Mouse (Mus musculus) 3134 (cell line): Measurements from ENCODE around the gene Slc5a10.

Source experiments
- DNase-seq: peaks from one replicate; pipeline ENCODE4 v3.0.0-alpha.2; 2011; ENCODE audit warnings: low spot score; ENCODE audit not compliant: insufficient read length; ENCODE audit errors: extremely low read depth

Slc5a10 gene

DNA sequence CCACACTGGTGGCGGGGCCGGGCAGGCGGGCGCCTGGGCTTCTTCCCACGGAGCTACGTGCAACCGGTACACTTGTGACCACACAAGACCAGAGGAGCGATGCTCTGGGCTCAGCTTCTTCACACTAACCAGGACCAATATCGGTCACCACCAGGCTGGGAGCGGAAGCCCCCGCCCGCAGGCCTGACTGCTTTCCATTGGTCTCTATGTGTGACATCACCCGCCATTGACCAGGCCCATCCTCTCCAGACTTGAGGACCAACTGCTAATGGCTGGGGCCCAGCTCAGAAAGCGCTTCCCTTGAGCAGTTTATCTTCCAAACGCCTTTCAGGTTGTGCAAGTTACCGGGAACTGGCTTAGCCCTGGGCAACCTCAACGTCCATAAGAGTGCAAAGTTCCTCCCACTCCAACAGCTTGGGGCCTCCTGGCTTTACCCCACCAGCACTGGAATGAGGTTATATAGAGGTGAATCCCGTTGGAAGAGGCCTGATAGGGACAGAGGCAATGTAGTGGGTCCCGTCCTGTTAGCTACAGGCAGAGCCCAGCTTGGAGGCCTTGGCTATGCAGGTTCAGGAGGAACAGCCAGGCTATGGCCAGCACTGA, 48.7 kb downstream of the Slc5a10 start:
- DNase-seq = no peak

GRCm38 (mm10) chr11:61669492-61670490, 50.8 kb downstream of the Slc5a10 start:
- DNase-seq = no peak

DNA sequence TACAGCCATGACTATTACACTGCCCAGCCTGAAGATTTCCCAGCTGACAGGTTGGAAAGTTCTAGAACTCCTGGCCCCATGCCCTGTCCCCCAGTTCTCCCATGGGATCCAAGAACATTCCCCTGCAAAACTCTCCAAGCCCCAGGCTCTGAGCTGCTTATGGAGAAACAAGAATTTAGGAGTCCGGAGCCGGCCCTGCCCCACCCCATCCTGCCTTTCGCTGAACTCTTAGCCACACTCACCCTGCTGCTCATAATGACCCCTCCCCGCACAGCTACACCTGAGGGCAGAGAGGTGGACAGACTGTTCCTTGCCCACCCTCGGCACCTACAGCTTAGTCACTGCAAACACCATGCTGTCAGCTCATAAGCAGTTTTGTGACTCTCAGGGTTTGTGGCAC, 52.8 kb downstream of the Slc5a10 start:
- DNase-seq = no peak

DNA sequence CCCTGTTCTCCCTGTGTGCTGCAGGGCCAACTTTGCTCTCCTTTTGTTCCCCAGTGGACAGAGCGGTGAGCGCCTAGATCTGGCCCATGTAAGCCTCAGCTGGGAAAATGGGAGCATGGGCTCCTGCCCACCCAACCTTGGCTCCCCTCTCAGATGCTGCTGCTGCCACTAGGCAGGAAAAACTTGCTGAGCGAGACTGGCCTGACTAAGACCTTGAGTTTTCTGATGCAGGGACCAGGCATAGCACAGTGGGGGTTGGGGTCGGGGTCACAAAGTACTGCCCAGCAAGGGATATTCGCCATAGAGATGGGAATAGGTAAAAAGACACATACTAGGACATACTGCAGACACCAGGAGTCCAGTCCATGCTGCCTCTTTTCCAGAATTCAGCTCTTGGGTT, 53.4 kb downstream of the Slc5a10 start:
- DNase-seq = no peak

DNA sequence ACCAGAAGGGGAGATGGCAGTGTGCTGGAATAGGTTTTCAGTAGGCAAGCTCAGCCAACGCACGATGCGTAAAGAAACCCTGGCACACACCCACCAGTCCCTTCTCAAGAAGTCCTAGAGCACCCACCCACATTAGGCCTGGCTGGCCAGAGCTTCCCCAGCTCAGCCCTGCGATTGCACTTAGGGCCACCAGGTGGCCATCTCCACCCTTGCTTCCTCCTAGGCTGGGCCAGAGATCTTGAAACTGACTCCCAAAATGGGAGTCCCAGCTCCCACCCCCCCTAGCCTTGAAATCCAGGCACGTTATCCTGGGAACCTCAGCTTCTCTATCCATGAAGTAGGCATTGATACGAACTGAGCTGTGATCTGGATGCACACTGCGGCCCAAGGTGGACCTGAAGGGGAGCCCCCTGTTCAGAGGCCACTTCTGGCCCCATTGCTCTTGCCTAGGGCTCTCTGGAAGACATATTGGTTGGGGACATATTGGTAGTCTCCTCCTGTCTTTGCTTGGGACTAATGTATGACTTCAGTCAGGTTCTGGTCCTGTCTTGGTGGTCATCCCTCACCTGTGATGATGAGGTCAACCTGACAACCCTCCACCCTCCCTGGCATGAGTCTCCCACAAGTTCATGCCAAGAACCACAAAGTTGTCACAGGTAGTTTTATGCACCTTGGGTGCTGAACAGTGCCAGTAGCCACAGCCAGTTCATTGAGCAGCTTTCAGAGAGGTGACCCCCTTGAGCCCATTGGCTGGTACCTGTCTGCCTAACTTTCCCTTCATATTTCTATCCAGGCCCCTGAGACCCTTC, 54.4 kb downstream of the Slc5a10 start:
- DNase-seq = no peak

DNA sequence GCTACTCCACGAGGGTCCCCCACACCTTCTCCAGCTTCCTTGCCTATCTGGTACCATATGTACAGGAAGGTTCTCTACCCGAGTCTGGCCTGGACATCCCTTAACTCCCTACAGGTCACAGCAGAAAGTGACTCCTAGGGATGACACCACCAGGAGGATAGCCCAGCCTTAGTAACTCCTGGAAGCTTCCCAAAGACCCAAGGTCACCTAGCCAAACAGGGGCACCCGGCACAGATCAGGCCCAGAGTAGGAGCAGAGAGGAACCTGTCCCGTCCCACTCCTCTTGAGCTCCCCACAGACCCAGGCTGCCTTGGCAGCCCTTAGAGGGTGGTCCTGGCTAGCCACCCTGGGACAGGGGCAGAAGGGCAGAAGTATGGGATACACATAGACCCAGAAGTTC, 55.2 kb downstream of the Slc5a10 start:
- no peak for DNase-seq

DNA sequence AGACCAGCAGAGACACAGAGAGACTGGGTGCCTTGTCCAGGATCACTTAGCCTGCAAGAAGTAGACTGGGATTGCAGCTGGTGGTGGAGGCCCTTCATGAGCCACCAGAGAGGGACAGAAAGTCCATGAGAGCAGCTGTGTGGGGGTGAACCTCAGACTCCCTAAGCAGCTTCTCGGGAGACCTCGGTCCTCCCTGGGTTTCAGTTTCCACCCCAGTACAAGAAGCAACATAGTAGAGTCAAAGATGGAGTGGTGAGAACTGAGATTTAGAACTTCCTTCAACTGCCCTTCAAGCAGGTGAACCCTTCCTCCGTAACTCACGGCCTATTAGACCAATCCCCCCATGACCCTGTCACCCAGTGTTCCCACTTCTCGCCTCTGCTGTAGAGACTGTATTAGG, 58.4 kb downstream of the Slc5a10 start:
- no peak for DNase-seq

- no peak for DNase-seq
These were observed 59.7 kb downstream of the Slc5a10 start for GRCm38 (mm10) chr11:61660806-61661392.

DNA sequence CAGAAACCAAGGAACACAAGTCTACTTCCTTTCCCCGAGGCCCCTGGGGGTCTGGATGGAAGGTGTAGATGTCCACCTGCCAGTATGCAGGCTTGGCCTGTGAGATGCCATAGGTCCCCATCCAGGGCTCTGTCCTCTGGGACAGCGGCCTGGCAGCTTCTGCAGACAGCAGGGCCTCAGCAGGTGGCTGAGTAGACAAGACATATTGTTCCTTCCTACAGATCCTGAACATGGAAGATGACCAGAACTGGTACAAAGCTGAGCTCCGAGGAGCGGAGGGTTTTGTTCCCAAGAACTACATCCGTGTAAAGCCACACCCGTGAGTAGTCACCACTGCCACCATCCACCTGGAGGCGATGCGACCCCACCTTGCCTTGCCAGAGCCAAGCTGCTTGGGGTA, 60.6 kb downstream of the Slc5a10 start:
- DNase-seq = no peak

DNA sequence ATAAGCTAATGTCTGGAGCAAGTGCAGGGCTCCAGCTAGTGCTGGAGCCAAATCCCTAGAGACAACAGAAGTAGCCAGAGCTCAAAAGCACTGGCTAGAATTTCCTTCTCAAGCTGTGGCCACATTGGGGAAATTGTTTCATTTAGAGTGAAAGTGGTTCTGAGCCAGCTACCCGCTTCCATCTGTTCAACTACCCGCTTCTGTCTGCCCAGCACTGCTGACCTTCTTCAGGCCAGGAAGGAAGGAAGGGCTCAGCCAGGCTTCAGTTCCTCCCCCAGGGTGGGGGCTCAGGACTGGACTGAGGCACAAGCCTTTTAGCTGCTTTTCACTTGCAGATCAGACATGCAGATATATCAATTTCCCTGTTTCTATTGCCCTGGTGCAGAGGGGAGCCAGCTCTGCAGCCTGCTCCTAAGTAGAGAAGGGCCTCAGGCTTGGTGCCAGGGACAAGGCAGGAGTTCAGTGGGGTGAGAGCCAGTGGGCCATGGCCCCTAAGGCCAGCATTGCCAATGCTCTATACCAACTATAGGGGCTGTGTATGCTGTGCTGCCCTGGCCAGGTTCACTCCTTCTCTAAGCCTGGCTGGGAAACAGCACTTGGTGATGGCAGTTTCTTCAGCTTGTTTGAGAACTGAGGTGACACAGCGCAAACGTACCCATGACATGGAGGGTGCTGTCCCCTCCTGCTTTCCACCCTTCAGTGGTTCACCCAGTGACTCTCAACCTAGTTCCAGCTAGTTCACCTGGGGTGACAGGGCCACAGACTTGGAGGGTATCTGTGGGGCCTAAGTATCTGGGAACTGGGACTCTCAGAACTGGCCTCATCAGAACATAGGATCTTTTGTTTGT, 61.4 kb downstream of the Slc5a10 start:
- no peak for DNase-seq

DNA sequence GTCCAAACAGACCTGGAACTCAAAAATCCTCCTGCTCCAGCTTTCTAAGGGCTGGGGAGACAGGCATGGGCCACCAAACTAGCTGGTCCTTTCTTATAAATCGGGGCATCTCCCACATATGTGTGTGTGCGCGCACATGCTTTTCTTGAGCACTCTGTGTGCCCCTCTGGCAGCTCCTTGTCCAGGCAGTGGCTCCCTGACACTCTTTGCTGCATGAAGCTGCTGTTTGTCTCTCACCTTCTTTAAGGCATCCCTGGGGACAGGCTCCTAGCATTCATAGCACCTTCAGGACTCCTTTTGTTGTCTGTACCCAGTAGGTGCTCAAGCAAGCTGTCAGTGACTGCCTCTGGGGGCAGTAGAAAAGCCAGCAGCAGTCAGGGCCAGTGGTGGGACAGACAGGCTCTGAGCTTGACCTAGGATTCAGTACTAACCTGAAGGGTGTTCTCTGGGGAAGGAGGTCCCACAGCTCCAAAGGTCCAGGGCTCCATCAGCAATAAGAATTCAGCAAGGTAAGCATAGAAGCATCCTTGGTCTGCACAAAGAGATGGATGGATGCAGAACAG, 62.2 kb downstream of the Slc5a10 start:
- DNase-seq = no peak

- DNase-seq = no peak
These were observed 63.2 kb downstream of the Slc5a10 start for GRCm38 (mm10) chr11:61657432-61657831.

- DNase-seq = no peak
These were observed 64.3 kb downstream of the Slc5a10 start for GRCm38 (mm10) chr11:61656148-61656850.

DNA sequence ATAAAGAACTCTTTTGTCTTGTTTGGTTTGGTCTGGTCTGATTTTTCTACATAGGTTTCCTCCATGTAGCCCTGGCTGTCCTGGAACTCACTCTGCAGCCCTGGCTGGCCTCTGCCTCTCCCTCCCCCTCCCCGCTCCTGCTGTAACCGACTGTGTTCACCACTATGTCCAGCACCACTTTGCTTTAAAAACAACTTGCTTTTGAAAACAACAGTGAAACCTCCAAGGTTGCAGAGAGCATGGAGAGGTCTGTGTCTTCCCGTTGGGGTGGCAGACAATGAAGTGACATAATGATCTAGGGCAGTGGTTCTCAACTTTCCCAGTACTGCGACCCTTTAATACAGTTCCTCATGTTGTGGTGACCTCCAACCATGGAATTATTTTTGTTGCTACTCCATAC, 65.0 kb downstream of the Slc5a10 start:
- no peak for DNase-seq

DNA sequence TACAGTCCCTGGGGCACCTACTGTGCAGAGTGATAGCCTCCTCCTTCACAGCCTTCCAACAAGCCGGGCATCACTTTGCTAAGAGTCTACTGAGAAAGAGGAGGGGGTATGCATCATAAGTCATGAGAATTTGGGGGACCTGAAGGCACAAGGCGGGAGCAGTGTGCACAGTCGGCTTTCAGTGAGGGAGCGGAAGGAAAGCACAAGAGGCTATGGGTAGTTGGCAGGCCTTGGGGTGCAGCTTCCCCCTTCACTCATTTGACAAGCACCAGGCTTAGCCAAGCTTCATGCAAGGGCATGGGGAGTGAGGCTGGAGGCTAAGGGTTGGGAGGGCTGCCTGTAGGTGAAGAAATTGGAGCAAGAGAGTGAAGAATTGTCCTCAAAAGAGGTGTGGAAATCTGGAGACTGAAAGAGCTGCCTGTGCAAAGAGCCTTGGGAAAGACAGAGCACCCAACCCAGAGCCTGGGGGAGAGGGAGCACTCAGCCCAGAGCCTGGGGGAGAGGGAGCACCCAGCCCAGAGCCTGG, 65.8 kb downstream of the Slc5a10 start:
- no peak for DNase-seq

GRCm38 (mm10) chr11:61653568-61653967, 67.1 kb downstream of the Slc5a10 start:
- no peak for DNase-seq

DNA sequence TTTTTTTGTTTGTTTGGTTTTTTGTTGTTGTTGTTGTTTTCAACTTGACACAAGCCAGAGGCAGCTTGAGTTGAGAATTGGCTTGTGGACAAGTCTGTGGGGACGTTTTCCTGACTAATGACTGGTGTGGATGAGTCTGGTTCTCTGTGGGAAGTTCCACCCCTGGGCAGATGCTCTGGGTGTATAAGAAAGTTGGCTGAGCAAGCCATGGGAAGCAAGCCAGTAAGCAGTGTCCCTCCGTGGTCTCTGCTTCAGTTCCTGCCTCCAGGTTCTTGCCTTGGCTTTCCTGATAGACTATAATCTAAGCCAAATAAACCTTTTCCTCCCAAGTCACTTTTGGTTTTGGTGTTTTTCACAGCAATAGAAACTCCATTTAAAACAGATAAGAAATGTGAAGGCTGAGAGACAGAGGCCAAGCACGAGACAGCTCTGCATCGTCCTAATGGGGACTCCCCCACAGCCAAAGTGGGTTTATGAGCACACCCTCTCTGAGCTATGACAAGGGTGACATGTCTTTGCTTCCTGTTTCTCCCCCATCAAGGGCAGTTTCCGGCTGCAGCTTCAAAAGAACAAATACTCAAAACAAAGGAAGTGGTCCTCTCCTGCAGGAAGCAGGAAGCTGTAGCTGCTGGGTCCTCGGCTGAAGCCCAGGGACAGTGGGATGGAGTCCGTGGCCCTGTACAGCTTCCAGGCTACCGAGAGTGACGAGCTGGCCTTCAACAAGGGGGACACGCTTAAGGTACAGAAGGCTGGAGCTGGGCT, 67.8 kb downstream of the Slc5a10 start, which contains the start of gene Grap:
Gene Grap, plus strand, starts transcription at position 580 of the 762 bp plus-strand sequence.
- DNase-seq = no peak

DNA sequence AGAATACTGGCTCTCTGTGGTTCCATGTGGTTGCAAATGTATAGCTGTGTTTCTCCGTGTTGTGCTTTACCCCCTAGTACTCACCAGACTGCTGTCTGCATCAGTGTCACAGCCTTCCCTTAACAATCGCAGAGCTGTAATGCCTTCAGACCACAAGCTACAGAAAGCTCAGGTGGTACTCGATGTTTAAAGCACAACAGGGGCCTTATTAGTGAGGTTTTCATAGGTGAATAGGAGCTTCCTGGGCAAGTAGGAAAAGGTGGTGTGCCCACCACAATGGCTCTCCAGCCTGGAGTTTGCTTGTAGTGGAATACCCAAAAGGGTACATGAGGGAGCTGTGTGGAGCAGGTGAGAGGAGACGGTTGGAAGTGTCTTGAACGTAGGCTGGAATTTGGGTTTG, 68.4 kb downstream of the Slc5a10 start:
- no peak for DNase-seq
